Mouse (Mus musculus) megakaryocyte-erythroid progenitor cell, adult 5-6 weeks (primary cell): Measurements from ENCODE around the gene Cux1. TPM values are rescaled to one million over a fixed set of nuclear protein-coding genes. Genes with fewer than 3 reads are reported as not detected.

Experiments used
- ATAC-seq: replicated peaks from 2 replicates; pipeline ENCODE4 v1.8.0; 2016; ENCODE audit warnings: mild to moderate bottlenecking, inconsistent platforms; ENCODE audit not compliant: severe bottlenecking, poor library complexity, low FRiP score, low TSS enrichment
- total RNA-seq, 2 experiments: library from RNA; stranded (forward) in 1 of 2; stranded (reverse) in 1 of 2; fragments of 200-1000, 215-1000 nt in 1 of 2; fragments of >200 nt in 1 of 2; fragmentation: Nextera tagmentation in 1 of 2; gene quantifications; 2 replicates each; pipeline ENCODE4 v1.2.3; 2014 to 2017

Gene Cux1
- total RNA-seq, 2 experiments from 2014 or later, result 97.0 to 105 TPM

DNA sequence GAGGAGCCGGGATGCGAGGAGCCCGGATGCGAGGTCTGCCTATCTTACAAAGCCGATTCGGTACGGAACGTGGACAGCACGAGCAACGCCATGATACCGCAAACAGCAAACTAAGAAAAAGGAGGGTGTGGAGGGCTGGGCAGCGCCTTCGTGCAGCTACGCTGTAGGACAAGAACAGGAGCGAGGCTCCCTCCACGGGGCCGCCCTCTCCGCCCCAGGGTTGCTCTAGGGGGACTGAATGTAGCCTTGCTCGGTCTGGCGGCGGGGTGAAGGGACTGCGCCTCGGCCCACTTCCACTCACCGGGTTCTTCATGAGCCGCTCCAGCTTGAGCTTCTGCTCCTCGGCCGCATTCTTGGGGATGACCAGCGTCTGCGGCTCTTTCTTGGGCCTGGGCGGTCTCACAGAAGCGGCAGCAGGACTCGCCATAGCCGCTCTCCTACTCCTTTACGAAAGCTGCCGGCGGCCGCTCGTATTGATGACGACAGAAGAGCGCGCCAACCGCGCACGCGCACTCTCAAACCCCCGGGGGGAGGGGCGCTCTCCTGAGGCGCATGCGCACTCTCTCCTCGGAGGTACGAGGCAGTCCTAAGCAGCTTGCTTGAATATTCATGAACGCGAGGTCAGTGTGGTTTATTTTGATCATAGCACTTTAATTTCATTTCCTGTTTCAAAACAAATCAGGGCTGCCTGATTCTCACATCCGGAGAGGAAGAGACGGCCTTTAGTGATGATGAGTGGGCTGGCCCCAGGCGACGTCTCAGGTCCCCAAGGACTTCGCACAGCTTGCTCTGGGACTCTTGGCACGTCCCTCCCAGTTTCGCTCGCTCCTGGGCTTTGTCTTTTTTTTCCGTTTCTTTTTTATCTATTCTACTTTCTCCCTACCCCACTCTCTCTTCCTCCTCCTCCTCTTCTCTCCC is 368.6 kb downstream of the Cux1 start, which contains the start of gene Prkrip1:
Gene Prkrip1 (minus strand): TSS at position 490 of the 918 bp plus-strand sequence.
- peak; percentile 77 for ATAC-seq

Other genes with a start within 250 kb of the Cux1 start
- 0.50 TPM in 1 of 2 replicates, not detected in the other for gene Myl10, start 125.7 kb upstream of the Cux1 start, total RNA-seq (2014; fragmentation: Nextera tagmentation)
- not detected in 2 replicates for gene Myl10, start 125.7 kb upstream of the Cux1 start, total RNA-seq (2017)